Mouse (Mus musculus) gastrocnemius, adult 18-20 months (tissue): Measurements from ENCODE around the gene Htr1a. TPM values are rescaled to one million over a fixed set of nuclear protein-coding genes. Genes with fewer than 3 reads are reported as not detected.

Experiments used
- DNase-seq: peaks from one replicate; pipeline ENCODE4 v3.0.0; 2021; ENCODE audit warnings: low spot score
- long read RNA-seq, 2 experiments: library from polyadenylated mRNA; stranded (forward); transcript quantifications; one replicate each; pipeline ENCODE4 v2.0.0; 2021
- total RNA-seq, 2 experiments: library from RNA; stranded (reverse); gene quantifications; 2 replicates each; pipeline ENCODE4 v1.2.3; 2021

The Htr1a gene
- total RNA-seq: not detected
- long read RNA-seq, experiment 1: 0 reads
- long read RNA-seq, experiment 2: 0 reads

- no peak for DNase-seq
Observed at GRCm38 (mm10) chr13:105443339-105443738, at the start of gene Htr1a. Htr1a (plus strand) TSS chr13:105443639.

- DNase-seq: no peak
Observed at GRCm38 (mm10) chr13:105411535-105412326, 31.7 kb upstream of the Htr1a start.

DNA sequence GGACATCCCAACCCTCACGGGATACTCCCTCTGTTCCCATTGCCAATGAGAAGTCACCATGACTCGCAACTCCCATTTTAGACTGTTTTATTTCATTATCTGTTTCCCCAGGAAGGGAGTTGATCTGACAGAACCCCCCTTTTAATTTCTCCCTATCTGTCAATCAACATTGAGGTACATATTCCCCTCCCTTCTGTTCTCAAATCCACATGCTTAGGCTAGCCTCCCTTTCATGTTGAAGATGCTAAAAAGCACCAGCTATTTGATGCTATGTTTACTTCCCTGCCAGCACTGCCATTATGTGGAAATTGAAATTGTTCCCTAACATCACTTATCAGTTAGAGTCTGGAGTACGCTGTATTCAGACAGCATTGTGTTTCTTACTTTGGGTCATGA is 31.1 kb upstream of the Htr1a start:
- DNase-seq: no peak

GRCm38 (mm10) chr13:105433141-105433540 is 10.3 kb upstream of the Htr1a start:
- DNase-seq: no peak

GRCm38 (mm10) chr13:105433630-105434029 is 9.8 kb upstream of the Htr1a start:
- no peak for DNase-seq

- DNase-seq: no peak
Observed at GRCm38 (mm10) chr13:105442576-105442975, 863 bp upstream of the Htr1a start.

- DNase-seq: no peak
Observed at GRCm38 (mm10) chr13:105443871-105444237, 415 bp downstream of the Htr1a start.

DNA sequence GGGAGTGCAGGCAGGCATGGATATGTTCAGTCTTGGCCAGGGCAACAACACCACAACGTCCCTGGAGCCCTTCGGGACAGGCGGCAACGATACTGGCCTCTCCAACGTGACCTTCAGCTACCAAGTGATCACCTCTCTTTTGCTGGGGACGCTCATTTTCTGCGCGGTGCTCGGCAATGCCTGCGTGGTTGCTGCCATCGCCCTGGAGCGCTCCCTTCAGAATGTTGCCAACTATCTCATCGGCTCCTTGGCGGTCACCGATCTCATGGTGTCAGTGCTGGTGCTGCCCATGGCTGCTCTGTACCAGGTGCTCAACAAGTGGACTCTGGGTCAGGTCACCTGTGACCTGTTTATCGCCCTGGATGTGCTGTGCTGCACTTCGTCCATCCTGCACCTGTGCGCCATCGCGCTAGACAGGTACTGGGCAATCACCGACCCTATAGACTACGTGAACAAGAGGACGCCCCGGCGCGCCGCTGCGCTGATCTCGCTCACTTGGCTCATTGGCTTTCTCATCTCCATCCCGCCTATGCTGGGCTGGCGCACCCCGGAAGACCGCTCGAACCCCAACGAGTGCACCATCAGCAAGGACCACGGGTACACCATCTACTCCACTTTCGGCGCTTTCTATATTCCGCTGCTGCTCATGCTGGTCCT is 927 bp downstream of the Htr1a start:
- no peak for DNase-seq

- DNase-seq: no peak
Observed at GRCm38 (mm10) chr13:105444895-105445281, 1.4 kb downstream of the Htr1a start.

GRCm38 (mm10) chr13:105446239-105446638 is 2.8 kb downstream of the Htr1a start:
- no peak for DNase-seq

- no peak for DNase-seq
Observed at GRCm38 (mm10) chr13:105447695-105448094, 4.3 kb downstream of the Htr1a start.

DNA sequence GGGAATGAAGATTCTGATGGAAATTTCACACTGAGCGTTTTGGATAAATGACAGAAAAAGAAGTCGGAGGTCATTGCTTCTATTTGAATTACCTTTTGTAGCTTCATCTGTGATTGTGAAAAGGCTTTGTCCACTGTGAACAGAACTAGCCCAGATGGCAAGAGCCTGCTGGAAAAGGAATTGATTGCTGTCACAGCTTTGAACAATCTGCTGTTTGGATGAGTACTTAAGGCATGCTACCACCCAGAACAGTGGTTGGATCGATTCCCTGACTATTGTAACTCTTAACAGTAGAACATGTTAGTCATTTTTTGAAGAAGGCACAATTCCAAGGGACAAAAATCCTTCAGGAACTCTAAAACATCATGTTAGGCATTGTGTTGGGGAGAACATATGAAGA is 8.1 kb downstream of the Htr1a start:
- DNase-seq: no peak

Other genes starting within 250 kb of the Htr1a start
- under 1 TPM; 0.14 to 0.21 TPM for gene Rnf180, start 148.8 kb upstream of the Htr1a start, total RNA-seq